Mouse (Mus musculus) ovary, postnatal 14 days (tissue): ENCODE data around the gene Gm16181.
A peak's percentile ranks its signal among the peaks of the same experiment; 100 is the strongest.
"Not testable (repeated sequence)": the region's sequence is repeated elsewhere in the genome, so short reads cannot be mapped to it uniquely, and the experiment has no call there.

ENCODE experiments used
- DNase-seq: peaks from one replicate; pipeline ENCODE4 v3.0.0; 2022; ENCODE audit warnings: low spot score

The Gm16181 gene

GRCm38 (mm10) chr17:35232659-35233058 is 12.0 kb downstream of the Gm16181 start:
- DNase-seq = no peak

DNA sequence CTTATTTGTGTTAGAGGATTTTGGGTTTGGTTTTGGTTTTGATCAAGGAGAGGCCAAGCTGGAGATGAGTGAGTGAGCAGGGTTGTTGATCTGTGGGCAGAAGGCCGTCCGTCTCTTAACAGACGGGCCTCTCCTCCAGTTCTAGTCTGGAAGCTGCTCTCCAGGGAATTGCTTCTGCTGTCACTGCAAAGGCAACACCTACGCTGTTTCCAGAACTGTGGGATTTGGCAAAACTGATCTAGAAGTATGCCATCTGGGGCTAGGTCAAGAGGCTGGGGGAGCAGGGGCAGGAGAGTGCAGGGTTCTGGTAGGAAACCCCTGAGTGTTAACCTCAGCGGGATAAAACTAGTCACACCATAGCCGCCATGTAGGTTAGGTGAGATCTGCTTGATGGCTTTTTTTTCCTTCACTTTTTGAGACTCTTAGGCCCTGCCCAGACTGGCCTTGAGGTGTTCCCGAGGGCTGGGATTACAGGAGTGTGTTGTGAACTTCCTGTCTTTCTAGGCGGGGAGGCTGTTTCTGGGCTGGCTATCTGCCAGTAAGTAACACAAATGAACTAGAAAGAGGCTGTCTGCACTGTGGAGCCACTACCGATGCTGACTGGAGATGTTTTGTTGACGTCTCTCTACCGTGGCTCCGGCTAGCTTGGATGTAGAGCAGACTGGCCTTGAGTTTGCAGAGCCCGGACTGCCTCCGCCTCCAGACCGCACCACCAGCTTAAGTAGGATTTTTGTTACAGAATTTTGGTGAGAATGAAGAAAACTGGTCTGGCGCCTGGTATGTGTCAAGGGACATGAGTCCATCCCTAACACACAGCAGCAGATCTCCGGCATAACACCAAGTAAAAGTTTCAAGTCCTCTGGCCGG is 12.7 kb downstream of the Gm16181 start, which contains the start of gene Atp6v1g2:
TSS of gene Atp6v1g2 (plus strand) at position 547 of the 867 bp plus-strand sequence.
- no peak for DNase-seq

DNA sequence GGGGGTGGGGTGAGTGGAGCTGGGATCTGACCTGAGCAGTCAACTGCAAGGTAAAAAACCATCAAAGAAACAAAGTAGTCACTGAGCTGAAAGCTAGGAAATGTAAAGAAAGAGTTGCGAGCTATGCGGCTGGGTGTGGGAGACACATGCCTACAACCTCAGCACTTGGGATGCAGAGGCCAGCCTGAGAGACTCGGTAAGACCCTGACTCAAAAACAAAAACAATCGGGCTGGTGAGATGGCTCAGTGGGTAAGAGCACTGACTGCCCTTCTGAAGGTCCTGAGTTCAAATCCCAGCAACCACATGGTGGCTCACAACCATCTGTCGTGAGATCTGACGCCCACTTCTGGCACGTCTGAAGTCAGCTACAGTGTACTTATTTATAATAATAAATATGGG is 13.5 kb downstream of the Gm16181 start:
- not testable (repeated sequence) for DNase-seq

- DNase-seq = no peak
These were observed 14.3 kb downstream of the Gm16181 start for GRCm38 (mm10) chr17:35234903-35235302.

DNA sequence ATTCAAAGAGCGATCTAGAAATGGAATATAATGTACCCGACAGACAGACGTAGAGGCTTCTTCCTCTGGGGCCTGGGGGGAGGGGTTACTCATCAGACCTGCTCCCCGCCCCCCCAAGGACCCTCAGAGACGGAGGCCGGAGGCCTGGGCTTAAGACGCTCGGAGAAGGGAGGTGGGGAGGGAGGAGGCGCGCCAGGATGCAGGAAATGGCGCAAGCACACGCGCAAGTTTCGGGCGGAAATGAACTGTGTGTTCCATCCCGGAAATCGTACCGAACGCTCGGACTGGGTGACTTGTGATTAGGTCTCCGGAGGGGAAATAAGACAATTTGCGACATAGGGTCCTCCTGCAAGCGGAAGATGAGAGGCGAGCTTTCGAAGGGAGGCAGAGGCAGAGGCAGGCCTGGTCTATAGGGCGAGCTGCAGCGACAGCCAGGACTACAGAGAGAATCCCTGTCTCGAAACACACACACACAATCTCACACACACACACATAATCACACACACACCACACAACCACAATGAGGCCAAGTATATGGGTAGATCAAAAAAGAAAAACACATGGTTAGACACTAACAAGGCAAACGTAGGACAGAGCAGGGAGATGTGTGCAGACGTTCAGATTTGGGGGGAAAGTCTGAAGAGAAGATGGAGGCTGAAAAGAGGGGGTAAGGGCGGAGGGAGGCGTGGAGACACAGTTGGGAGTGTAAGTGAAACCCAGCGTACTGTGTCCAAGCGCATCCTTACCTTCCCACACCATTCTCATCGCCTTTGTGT is 15.2 kb downstream of the Gm16181 start, which contains the start of gene Nfkbil1:
TSS of gene Nfkbil1 (minus strand) at position 179 of the 776 bp plus-strand sequence.
- DNase-seq = peak; percentile 83

DNA sequence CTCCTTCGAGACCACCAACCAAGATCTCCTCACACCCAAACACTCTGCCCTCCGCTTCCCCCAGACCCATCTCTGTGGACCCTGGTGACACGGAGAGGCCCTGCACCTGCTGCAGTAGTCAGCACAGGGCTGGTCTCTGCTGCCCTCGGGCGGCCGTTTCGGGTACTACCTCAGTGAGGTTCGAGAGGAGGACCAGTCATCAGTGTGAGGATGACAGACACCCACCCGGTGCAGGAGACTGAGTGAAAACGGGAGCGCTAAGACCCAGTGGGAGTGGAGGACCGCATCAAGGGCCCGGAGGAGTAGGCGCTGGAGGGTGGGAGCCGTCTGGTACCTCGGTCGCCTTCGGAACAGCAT is 15.7 kb downstream of the Gm16181 start:
- peak; percentile 99 for DNase-seq

GRCm38 (mm10) chr17:35236996-35237395 is 16.4 kb downstream of the Gm16181 start:
- DNase-seq = no peak

- DNase-seq = no peak
These were observed 16.9 kb downstream of the Gm16181 start for GRCm38 (mm10) chr17:35237504-35237903.

GRCm38 (mm10) chr17:35239700-35240099 is 19.1 kb downstream of the Gm16181 start:
- no peak for DNase-seq

- DNase-seq = no peak
These were observed 20.0 kb downstream of the Gm16181 start for GRCm38 (mm10) chr17:35240384-35241304.

DNA sequence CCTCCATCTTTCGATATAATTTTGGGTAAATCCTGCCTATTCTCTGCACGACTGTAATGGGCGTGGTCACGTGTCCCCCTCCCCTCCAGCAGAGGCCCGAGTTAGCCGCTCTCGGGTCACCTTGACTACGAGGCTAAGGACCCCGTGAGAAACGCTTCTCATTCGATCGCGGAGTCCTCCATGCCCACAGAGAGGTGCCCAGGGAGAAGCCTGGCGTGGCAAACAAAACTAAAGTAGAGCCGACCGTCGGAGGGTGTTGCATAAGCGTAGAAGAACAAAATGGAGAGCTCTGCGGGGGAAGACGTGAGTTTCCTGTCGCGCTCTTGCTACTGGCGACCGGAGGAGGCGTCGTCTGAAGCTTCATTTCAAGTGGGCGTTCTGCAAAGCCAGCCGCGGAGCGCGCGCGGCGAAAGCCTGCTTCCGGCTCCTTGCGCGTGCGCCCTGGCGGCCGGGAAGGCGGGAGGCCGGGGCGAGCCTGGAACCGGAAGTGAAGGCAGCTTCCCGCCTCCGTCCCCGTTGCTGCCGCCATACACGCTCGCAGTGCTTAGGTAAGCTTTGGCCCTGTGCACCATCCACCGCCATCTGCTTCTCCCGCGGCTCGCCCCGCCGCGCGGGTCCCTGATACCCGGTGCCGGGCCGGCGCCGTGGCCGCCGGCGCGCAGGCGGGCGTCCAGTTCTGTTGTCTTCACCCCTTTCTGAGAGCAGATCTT is 20.8 kb downstream of the Gm16181 start, which contains the start of gene Ddx39b:
TSS of gene Ddx39b (plus strand) at position 442 of the 710 bp plus-strand sequence.
- peak; percentile 93 for DNase-seq

GRCm38 (mm10) chr17:35242015-35242941 is 21.6 kb downstream of the Gm16181 start:
- DNase-seq = no peak

GRCm38 (mm10) chr17:35243086-35243485 is 22.5 kb downstream of the Gm16181 start:
- DNase-seq = no peak

GRCm38 (mm10) chr17:35244999-35245398 is 24.4 kb downstream of the Gm16181 start:
- no peak for DNase-seq

DNA sequence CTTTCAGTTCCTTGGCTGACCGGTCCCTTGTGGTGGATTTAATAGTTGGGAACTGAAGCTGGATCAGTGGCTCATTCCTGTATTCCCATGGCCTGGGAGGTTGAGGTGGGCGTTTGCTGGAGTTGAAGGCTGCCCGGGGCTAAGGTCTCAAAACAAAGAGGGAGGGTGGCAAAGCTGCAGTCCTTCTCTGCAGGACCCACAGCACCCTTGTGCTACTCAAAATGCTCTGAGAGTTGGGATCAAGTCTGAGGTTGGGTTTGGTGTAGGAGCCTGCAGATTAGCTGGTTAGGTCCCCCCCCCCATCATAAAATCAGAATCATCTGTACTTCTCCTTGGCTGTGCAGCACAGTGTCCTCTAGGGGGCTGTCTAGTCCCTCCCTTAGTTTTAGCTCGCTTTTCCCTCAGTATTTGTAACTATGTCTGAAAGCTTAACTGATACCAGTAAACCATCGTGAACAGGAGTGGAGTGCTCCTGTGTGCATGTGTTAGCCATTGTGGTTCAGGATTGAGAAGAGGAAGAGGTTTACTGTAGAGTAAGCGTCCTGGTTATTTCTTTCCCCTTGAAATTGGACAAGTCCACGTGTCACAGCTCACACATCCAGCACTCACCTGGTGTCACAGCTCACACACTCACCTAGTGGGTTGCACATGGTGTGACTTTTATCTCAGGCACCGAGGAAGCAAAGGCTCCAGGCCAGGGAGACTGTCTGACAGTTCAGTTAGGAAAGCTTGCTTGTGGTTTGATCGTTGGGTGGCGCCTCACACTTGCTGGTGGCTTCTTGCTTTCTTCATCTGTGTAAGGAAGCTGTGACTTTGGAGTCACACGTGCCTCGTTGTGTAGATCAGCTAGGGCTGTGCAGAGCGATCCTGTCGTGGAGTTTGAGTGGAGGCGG is 25.3 kb downstream of the Gm16181 start:
- no peak for DNase-seq

- no peak for DNase-seq
These were observed 26.5 kb downstream of the Gm16181 start for GRCm38 (mm10) chr17:35247144-35247543.

GRCm38 (mm10) chr17:35248986-35249385 is 28.4 kb downstream of the Gm16181 start:
- DNase-seq = no peak

DNA sequence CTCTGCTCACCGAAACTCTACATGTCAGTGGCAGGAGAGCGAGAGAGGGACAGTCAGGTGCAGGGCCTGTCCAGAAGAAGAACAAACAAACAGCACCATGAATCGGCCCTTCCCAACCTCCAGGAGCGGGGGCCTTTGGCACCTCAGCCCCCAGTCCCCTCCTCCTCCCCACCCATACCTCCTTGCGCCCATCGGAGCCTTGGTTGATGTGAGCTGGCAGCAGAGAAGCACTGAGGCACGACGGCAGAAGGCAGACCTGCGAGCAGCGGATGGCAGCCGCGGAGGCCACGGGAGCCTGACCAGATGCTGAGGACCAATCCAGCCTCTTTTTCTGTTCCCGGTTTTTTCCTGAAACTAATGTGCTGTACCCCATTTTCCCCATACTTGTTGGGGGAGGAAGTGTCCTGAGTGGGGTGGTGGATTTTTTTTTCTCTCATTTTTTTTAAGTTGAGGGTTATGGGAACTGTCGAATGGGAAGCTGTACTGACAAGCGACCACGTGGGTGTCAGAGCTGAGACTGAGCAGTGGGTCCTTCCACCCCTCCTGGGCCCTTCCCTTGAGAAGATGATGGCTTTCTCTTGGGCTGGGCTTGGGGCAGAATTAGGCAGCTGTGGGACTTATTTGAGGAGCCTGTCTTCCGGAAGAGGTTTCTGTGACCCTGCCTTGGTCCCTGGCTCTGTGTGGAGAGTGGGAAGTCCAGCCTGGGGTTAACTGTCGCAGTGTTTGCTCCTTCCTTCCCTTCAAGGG is 29.0 kb downstream of the Gm16181 start:
- no peak for DNase-seq
